Mouse (Mus musculus): ENCODE measurements at regions not wholly inside any gene's neighbourhood (a gene's known extent, or its start where the extent isn't known, plus 50 kb on each side); places are given as distances from the start of the nearest gene placed in this dataset.

DNA sequence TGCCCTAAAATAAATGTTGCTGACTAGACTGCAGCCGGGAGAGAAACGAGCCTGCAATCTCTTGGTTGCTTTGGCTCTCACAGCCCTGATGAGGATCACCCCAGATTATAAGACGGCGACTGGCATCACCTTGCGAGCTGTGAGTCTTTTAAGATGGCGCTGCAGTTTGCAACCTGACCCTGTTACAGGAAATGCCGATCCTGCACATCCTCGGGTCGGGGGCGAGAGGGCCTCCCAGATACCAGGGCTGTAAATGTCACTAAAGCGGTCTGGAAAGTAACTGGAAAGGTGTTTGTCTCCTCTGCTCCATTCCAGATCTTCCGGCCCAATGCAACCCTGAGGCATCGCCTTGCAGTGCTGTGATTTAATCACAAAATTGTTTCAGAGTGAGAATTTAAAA lies 53.4 kb downstream of the Cartpt start:
- TF ChIP-seq CTCF (IDR thresholded peaks at IDR 0.05; ENCODE audit: borderline replicate concordance, control insufficient read depth, extremely low read depth, insufficient read depth, low read length, poor library complexity) (no peak), POLR2A (IDR thresholded peaks at IDR 0.05; ENCODE audit: control insufficient read depth, extremely low read depth, insufficient read depth, low read length, poor library complexity) (no peak)

Data from thymus, adult 2 months (tissue).